ENCODE assay signal across 8 mouse cellular contexts in the genomic region with DNA sequence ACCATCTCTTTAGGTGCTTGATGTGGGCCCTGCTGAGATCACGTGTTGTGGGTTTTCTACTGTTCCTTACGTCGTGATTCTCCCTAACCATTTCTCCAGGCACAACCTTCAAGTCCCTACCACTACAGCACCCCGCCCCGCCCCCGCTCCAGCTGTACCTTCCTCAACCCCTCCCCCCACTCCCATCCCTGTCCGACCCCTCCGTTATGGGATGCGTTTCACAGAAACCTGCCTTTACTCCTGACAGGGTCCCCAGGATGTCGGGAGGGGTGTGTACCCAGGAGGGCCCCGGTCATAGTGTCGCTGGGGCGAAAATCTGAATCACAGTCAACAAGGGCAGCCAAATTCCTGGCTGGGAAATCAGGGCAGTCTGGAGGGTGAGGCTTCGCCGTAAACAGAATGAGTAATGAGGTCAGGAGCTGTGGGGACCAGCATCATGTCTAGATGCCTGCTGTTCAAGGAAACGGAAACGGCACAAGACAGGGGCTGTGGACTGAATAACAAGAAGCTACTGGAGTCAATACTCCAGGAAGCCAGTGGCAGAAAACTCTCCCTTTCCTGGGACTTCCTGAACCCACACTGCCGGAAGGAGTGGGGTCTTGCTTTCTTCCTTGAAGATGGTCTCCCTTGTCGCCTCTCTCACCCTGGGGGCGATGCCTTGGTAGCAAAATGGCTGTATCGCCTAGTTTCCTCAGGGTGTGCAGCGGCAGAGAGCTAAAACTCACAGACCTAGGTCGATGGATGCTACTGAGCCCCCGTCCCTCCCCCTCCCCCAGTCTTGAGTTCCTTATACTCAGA. TPM values are rescaled to one million over a fixed set of nuclear protein-coding genes. Genes with fewer than 3 reads are reported as not detected.
A peak's percentile ranks its signal among the peaks of the same experiment; 100 is the strongest.
DNase-seq lines count a peak whose midpoint lies in the region; ATAC-seq and TF ChIP-seq lines count a peak whose summit lies in the region.
"Had no signal": no experiment of that assay in that cellular context is flagged by ENCODE, and none has a peak within 500 bp of the region (broad histone marks: within the 10 kb centered on the region; RNA-seq: fewer than 3 reads in every experiment).

No protein-coding gene starts in this region.

- ATAC-seq in midbrain, embryonic 12.5 days (ENCODE audit: low FRiP score, low read depth): peak; percentile 71
- ATAC-seq in megakaryocyte-erythroid progenitor cell, adult 5-6 weeks (replicated peaks; ENCODE audit: low FRiP score, low TSS enrichment, poor library complexity, severe bottlenecking): no peak

- 2% methylated on average over 24 of the region's 24 CpGs for WGBS in limb, embryonic 10.5 days
- WGBS in midbrain, embryonic 12.5 days: 2% methylated on average over 24 of the region's 24 CpGs

- intact Hi-C loops in heart, postnatal 36 days (cut with DNase I): loop anchor here (2.0 kb wide), 1 partner anchor 31 kb away; a partner anchor contains a TSS

- no peaks in the 10 kb centered on the region for H3K27me3 ChIP-seq in limb, embryonic 10.5 days (ENCODE audit: low read depth, poor library complexity, severe bottlenecking)
- H3K27me3 ChIP-seq in midbrain, embryonic 12.5 days: peaks cover 18% of the 10 kb centered on the region

- no peaks in the 10 kb centered on the region for H3K36me3 ChIP-seq in limb, embryonic 10.5 days
- no peaks in the 10 kb centered on the region for H3K36me3 ChIP-seq in midbrain, embryonic 12.5 days

- no peaks in the 10 kb centered on the region for H3K9me3 ChIP-seq in limb, embryonic 10.5 days (replicated peaks)
- H3K9me3 ChIP-seq in midbrain, embryonic 12.5 days: no peaks in the 10 kb centered on the region

- peaks cover 27% of the 10 kb centered on the region for H3K4me1 ChIP-seq in embryonic fibroblast, embryonic 13.5 days (ENCODE audit: control insufficient read depth, insufficient read depth, low read length)
- H3K4me1 ChIP-seq in limb, embryonic 10.5 days: peaks cover 84% of the 10 kb centered on the region
- peaks cover 46% of the 10 kb centered on the region for H3K4me1 ChIP-seq in midbrain, embryonic 12.5 days

- no peak overlapping the region for H3K4me3 ChIP-seq in embryonic fibroblast, embryonic 13.5 days (ENCODE audit: insufficient read depth, low read length)
- H3K4me3 ChIP-seq in limb, embryonic 10.5 days: peak overlapping the region; percentile 43
- H3K4me3 ChIP-seq in midbrain, embryonic 12.5 days: peak overlapping the region; percentile 29
- H3K4me3 ChIP-seq: erythroblast, embryonic 14.5 days had no signal

- H3K9ac ChIP-seq in midbrain, embryonic 12.5 days (replicated peaks): peak overlapping the region; percentile 41

- peak; percentile 77 for DNase-seq in ES-CJ7 (ENCODE audit: low read depth, low spot score)
- peak; percentile 75 for DNase-seq in adrenal gland, postnatal 10 days
- peak; percentile 45 to 57 for DNase-seq in heart, postnatal 36 days
- DNase-seq in limb, embryonic 10.5 days (ENCODE audit: low spot score): peak; percentile 69

- H3K27ac ChIP-seq in embryonic fibroblast, embryonic 13.5 days (ENCODE audit: insufficient read depth, low read length): peak overlapping the region; percentile 97
- H3K27ac ChIP-seq in limb, embryonic 10.5 days: peak overlapping the region; percentile 91
- H3K27ac ChIP-seq in midbrain, embryonic 12.5 days (replicated peaks): peak overlapping the region; percentile 76

- no peak for TF ChIP-seq CTCF in embryonic fibroblast, embryonic 13.5 days (IDR thresholded peaks at IDR 0.05; ENCODE audit: borderline replicate concordance, insufficient read depth, low read length)

- peak; percentile 17; the same call in 1 of the 2 replicates for TF ChIP-seq POLR2A in embryonic fibroblast, embryonic 13.5 days (IDR thresholded peaks at IDR 0.05; ENCODE audit: low read depth, low read length)

- peak overlapping the region; percentile 55 for H3K4me2 ChIP-seq in midbrain, embryonic 12.5 days (replicated peaks)

RNA-seq across cellular contexts. Expression of a gene that starts 31.0 kb away (rescaled TPM):
- total RNA-seq in adrenal gland, postnatal 10 days (2021): 100 to 1,000 TPM in 1 of 2 experiments, 10 to 100 TPM in 1; 73.4 to 104 TPM
- polyA plus RNA-seq in embryonic fibroblast, embryonic 13.5 days (2011; ENCODE audit: insufficient read length, low read depth, missing spikeins): 27.5 and 30.7 TPM in 2 replicates
- total RNA-seq in heart, postnatal 36 days (2021): 10 to 100 TPM; 22.3 to 36.3 TPM
- 27.4 and 31.0 TPM in 2 replicates for polyA plus RNA-seq in limb, embryonic 10.5 days (2016; fragmentation: Nextera tagmentation; extraction: Ambion mirVana)
- 16.8 and 16.9 TPM in 2 replicates for polyA plus RNA-seq in midbrain, embryonic 12.5 days (2016; fragmentation: Nextera tagmentation; extraction: Ambion mirVana)
- 33.2 and 48.8 TPM in 2 replicates for total RNA-seq in megakaryocyte-erythroid progenitor cell, adult 5-6 weeks (2014; fragmentation: Nextera tagmentation)
- total RNA-seq in megakaryocyte-erythroid progenitor cell, adult 5-6 weeks (2017): 96.9 and 106 TPM in 2 replicates
